Mouse (Mus musculus): ENCODE data around the gene Gm6367. TPM values are rescaled to one million over a fixed set of nuclear protein-coding genes. Genes with fewer than 3 reads are reported as not detected.
"Not testable (repeated sequence)": the region's sequence is repeated elsewhere in the genome, so short reads cannot be mapped to it uniquely, and the experiment has no call there.

The Gm6367 gene
- total RNA-seq (2021) = not detected
- long read RNA-seq, experiment 1 = 0 reads
- long read RNA-seq, experiment 2 = 0 reads

GRCm38 (mm10) chr5:94988326-94988725, at the start of gene Gm6367:
Gene Gm6367, plus strand, starts transcription at chr5:94988626.
- DNase-seq (ENCODE audit: low spot score in 2 of 2) = not testable (repeated sequence)

Other genes with a start within 250 kb of the Gm6367 start
- gene Gm3183, start 123.2 kb upstream of the Gm6367 start, total RNA-seq (2021) = not detected
- gene Gm7942, start 118.3 kb downstream of the Gm6367 start, total RNA-seq (2021) = not detected
- gene Gm16513, start 194.0 kb downstream of the Gm6367 start, total RNA-seq (2021) = not detected